Mouse (Mus musculus): ENCODE measurements around the gene Arsb. TPM values are rescaled to one million over a fixed set of nuclear protein-coding genes. Genes with fewer than 3 reads are reported as not detected.
"Not testable (repeated sequence)": the region's sequence is repeated elsewhere in the genome, so short reads cannot be mapped to it uniquely, and the experiment has no call there.

Arsb gene
- polyA plus RNA-seq, 1 experiment: 86.9 TPM

GRCm38 (mm10) chr13:93984521-93984920, 213.1 kb downstream of the Arsb start:
- H3K27ac ChIP-seq (ENCODE audit: insufficient read depth, low read length): no peak overlapping the region
- no peaks in the 10 kb centered on the region for H3K4me1 ChIP-seq (ENCODE audit: control insufficient read depth, insufficient read depth, low read length)
- no peak overlapping the region for H3K4me3 ChIP-seq (ENCODE audit: insufficient read depth, low read length)
- TF ChIP-seq CTCF (IDR thresholded peaks at IDR 0.05; ENCODE audit: extremely low read depth, insufficient read depth, low read length) (no peak), POLR2A (IDR thresholded peaks at IDR 0.05; ENCODE audit: extremely low read depth, insufficient read depth, low read length) (no peak)

GRCm38 (mm10) chr13:93985181-93985580, 213.8 kb downstream of the Arsb start:
- Histone ChIP-seq H3K4me1 (ENCODE audit: control insufficient read depth, insufficient read depth, low read length) (no peaks in the 10 kb centered on the region), H3K27ac (ENCODE audit: insufficient read depth, low read length) (no peak overlapping the region), H3K4me3 (ENCODE audit: insufficient read depth, low read length) (no peak overlapping the region)
- TF ChIP-seq CTCF (IDR thresholded peaks at IDR 0.05; ENCODE audit: extremely low read depth, insufficient read depth, low read length) (no peak), POLR2A (IDR thresholded peaks at IDR 0.05; ENCODE audit: extremely low read depth, insufficient read depth, low read length) (no peak)

GRCm38 (mm10) chr13:93985750-93986149, 214.3 kb downstream of the Arsb start:
- H3K4me1 ChIP-seq (ENCODE audit: control insufficient read depth, insufficient read depth, low read length); H3K4me3 ChIP-seq (ENCODE audit: insufficient read depth, low read length); H3K27ac ChIP-seq (ENCODE audit: insufficient read depth, low read length): not testable (repeated sequence)

- no peak overlapping the region for H3K27ac ChIP-seq (ENCODE audit: insufficient read depth, low read length)
- TF ChIP-seq POLR2A (IDR thresholded peaks at IDR 0.05; ENCODE audit: extremely low read depth, insufficient read depth, low read length) (no peak), CTCF (IDR thresholded peaks at IDR 0.05; ENCODE audit: extremely low read depth, insufficient read depth, low read length) (no peak)
- H3K4me1 ChIP-seq (ENCODE audit: control insufficient read depth, insufficient read depth, low read length): no peaks in the 10 kb centered on the region
- H3K4me3 ChIP-seq (ENCODE audit: insufficient read depth, low read length): no peak overlapping the region
Measured at GRCm38 (mm10) chr13:93987611-93988010, 216.2 kb downstream of the Arsb start.

GRCm38 (mm10) chr13:93989208-93989607, 217.8 kb downstream of the Arsb start:
- Histone ChIP-seq H3K27ac (ENCODE audit: insufficient read depth, low read length) (no peak overlapping the region), H3K4me1 (ENCODE audit: control insufficient read depth, insufficient read depth, low read length) (no peaks in the 10 kb centered on the region), H3K4me3 (ENCODE audit: insufficient read depth, low read length) (no peak overlapping the region)
- TF ChIP-seq POLR2A (IDR thresholded peaks at IDR 0.05; ENCODE audit: extremely low read depth, insufficient read depth, low read length): no peak
- TF ChIP-seq CTCF (IDR thresholded peaks at IDR 0.05; ENCODE audit: extremely low read depth, insufficient read depth, low read length): no peak

GRCm38 (mm10) chr13:93989736-93990611, 218.5 kb downstream of the Arsb start:
- no peak overlapping the region for H3K27ac ChIP-seq (ENCODE audit: insufficient read depth, low read length)
- no peak for TF ChIP-seq POLR2A (IDR thresholded peaks at IDR 0.05; ENCODE audit: extremely low read depth, insufficient read depth, low read length)
- TF ChIP-seq CTCF (IDR thresholded peaks at IDR 0.05; ENCODE audit: extremely low read depth, insufficient read depth, low read length): no peak
- H3K4me1 ChIP-seq (ENCODE audit: control insufficient read depth, insufficient read depth, low read length): no peaks in the 10 kb centered on the region
- no peak overlapping the region for H3K4me3 ChIP-seq (ENCODE audit: insufficient read depth, low read length)

- no peak for TF ChIP-seq POLR2A (IDR thresholded peaks at IDR 0.05; ENCODE audit: extremely low read depth, insufficient read depth, low read length)
- no peak for TF ChIP-seq CTCF (IDR thresholded peaks at IDR 0.05; ENCODE audit: extremely low read depth, insufficient read depth, low read length)
- Histone ChIP-seq H3K4me3 (ENCODE audit: insufficient read depth, low read length) (no peak overlapping the region), H3K27ac (ENCODE audit: insufficient read depth, low read length) (no peak overlapping the region), H3K4me1 (ENCODE audit: control insufficient read depth, insufficient read depth, low read length) (no peaks in the 10 kb centered on the region)
Measured at GRCm38 (mm10) chr13:93990841-93991240, 219.4 kb downstream of the Arsb start.

GRCm38 (mm10) chr13:93992342-93992882, 221.0 kb downstream of the Arsb start:
- Histone ChIP-seq H3K4me3 (ENCODE audit: insufficient read depth, low read length) (no peak overlapping the region), H3K27ac (ENCODE audit: insufficient read depth, low read length) (no peak overlapping the region), H3K4me1 (ENCODE audit: control insufficient read depth, insufficient read depth, low read length) (no peaks in the 10 kb centered on the region)
- no peak for TF ChIP-seq CTCF (IDR thresholded peaks at IDR 0.05; ENCODE audit: extremely low read depth, insufficient read depth, low read length)
- no peak for TF ChIP-seq POLR2A (IDR thresholded peaks at IDR 0.05; ENCODE audit: extremely low read depth, insufficient read depth, low read length)

Other genes starting within 250 kb of the Arsb start
- gene Bhmt, start 133.7 kb upstream of the Arsb start, polyA plus RNA-seq (2012; rRNA removed): 0.04 TPM in 1 of 2 replicates, not detected in the other
- gene Bhmt2, start 97.3 kb upstream of the Arsb start, polyA plus RNA-seq (2012; rRNA removed): 0.75 and 1.1 TPM in 2 replicates
- gene Dmgdh, start 97.2 kb upstream of the Arsb start, polyA plus RNA-seq (2012; rRNA removed): 0.23 TPM in 2 replicates